Comparison of ENCODE assay signal across 24 mouse cellular contexts in the genomic region with DNA sequence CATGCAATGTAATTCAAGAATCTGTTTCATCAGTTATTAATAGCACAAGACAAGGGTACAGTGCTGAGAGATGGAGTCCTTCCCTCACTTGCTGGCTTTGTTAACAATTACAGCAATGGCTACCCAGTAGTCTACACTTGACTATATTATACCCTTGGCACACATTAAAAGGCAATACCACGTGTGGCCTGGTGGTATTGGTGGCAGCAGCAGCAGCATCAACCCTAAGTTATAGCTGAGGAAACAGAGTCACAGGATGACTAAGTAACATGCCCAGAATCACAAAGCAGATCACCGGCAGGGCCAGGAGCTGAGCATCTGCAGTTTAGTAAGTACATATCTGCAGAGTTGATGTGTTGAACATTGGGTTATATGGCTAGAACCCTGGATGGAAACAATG. TPM values are rescaled to one million over a fixed set of nuclear protein-coding genes. Genes with fewer than 3 reads are reported as not detected.
DNase-seq lines count a peak whose midpoint lies in the region; ATAC-seq and TF ChIP-seq lines count a peak whose summit lies in the region.
"Had no signal": no experiment of that assay in that cellular context is flagged by ENCODE, and none has a peak within 500 bp of the region (broad histone marks: within the 10 kb centered on the region; RNA-seq: fewer than 3 reads in every experiment).

No protein-coding gene starts in this region.

- no peaks in the 10 kb centered on the region for H3K4me1 ChIP-seq in G1E (ENCODE audit: insufficient read depth, low read depth, low read length)
- H3K4me1 ChIP-seq in limb, embryonic 10.5 days, result no peaks in the 10 kb centered on the region
- no peaks in the 10 kb centered on the region for H3K4me1 ChIP-seq in embryonic facial prominence, embryonic 10.5 days
- H3K4me1 ChIP-seq: embryonic facial prominence, embryonic 15.5 days; forebrain, embryonic 12.5 days; midbrain, embryonic 15.5 days had no signal

- no peaks in the 10 kb centered on the region for H3K36me3 ChIP-seq in G1E (replicated peaks)
- no peaks in the 10 kb centered on the region for H3K36me3 ChIP-seq in limb, embryonic 10.5 days
- no peaks in the 10 kb centered on the region for H3K36me3 ChIP-seq in embryonic facial prominence, embryonic 10.5 days (replicated peaks)
- H3K36me3 ChIP-seq: embryonic facial prominence, embryonic 15.5 days; forebrain, embryonic 12.5 days; midbrain, embryonic 15.5 days had no signal

- TF ChIP-seq CTCF in G1E (IDR thresholded peaks at IDR 0.05; ENCODE audit: low read depth, low read length), result peak; percentile 43; the same call in 1 of the 2 replicates

- no peak overlapping the region for H3K27ac ChIP-seq in limb, embryonic 10.5 days
- H3K27ac ChIP-seq in embryonic facial prominence, embryonic 10.5 days (replicated peaks), result no peak overlapping the region
- H3K27ac ChIP-seq: embryonic facial prominence, embryonic 15.5 days; forebrain, embryonic 12.5 days; hindbrain, postnatal 0 days; midbrain, embryonic 15.5 days had no signal

- ATAC-seq in G1E (ENCODE audit: extremely low read depth, insufficient number of reproducible peaks, low FRiP score, poor library complexity, severe bottlenecking), result peak; percentile 49
- peak; percentile 82 for ATAC-seq in activated CD4-positive, CD25-positive, alpha-beta regulatory T cell, adult 4 months
- ATAC-seq: hindbrain, postnatal 0 days; midbrain, embryonic 15.5 days had no signal

- no peak overlapping the region for H3K4me3 ChIP-seq in G1E (ENCODE audit: low read depth, low read length)
- H3K4me3 ChIP-seq in limb, embryonic 10.5 days, result no peak overlapping the region
- H3K4me3 ChIP-seq in embryonic facial prominence, embryonic 10.5 days, result no peak overlapping the region
- H3K4me3 ChIP-seq: embryonic facial prominence, embryonic 15.5 days; forebrain, embryonic 12.5 days; midbrain, embryonic 15.5 days; myocyte had no signal

- peak; percentile 75 for DNase-seq in heart, adult 11 months
- no peak for DNase-seq in heart, adult 9 months (ENCODE audit: low spot score in 2 of 2)
- DNase-seq in 3T3-L1 (ENCODE audit: low read depth, low spot score) (peak; percentile 55), G1E (ENCODE audit: low spot score) (no peak)
- no peak for DNase-seq in limb, embryonic 10.5 days (ENCODE audit: low spot score)
- DNase-seq in embryonic facial prominence, embryonic 10.5 days (ENCODE audit: low spot score), result no peak
- DNase-seq in right cerebral cortex, postnatal 4 days, result no peak
- DNase-seq: adrenal gland, postnatal 25 days; cerebellum, adult 11 months; cerebellum, postnatal 25 days; embryo, embryonic 11 days; heart, adult 18-20 months; kidney, adult 18-20 months; kidney, postnatal 25 days; liver; lung, adult 18-20 months; lung, postnatal 36 days; right cerebral cortex, postnatal 14 days had no signal

- H3K9me3 ChIP-seq in G1E (replicated peaks), result no peaks in the 10 kb centered on the region
- no peaks in the 10 kb centered on the region for H3K9me3 ChIP-seq in limb, embryonic 10.5 days (replicated peaks)
- peaks cover 8% of the 10 kb centered on the region; the same call in 1 of the 2 replicates for H3K9me3 ChIP-seq in embryonic facial prominence, embryonic 10.5 days
- H3K9me3 ChIP-seq: embryonic facial prominence, embryonic 15.5 days; midbrain, embryonic 15.5 days had no signal

- WGBS in limb, embryonic 10.5 days, result 73% methylated on average over 2 of the region's 2 CpGs
- 65% methylated on average over 2 of the region's 2 CpGs for WGBS in embryonic facial prominence, embryonic 10.5 days

- 0 out of 2 replicates have a peak, but pooled peaks cover 4% of the 10 kb centered on the region for H3K27me3 ChIP-seq in G1E (ENCODE audit: insufficient read depth, low read length)
- no peaks in the 10 kb centered on the region for H3K27me3 ChIP-seq in limb, embryonic 10.5 days (ENCODE audit: low read depth, poor library complexity, severe bottlenecking)
- H3K27me3 ChIP-seq in embryonic facial prominence, embryonic 10.5 days (replicated peaks; ENCODE audit: low read depth, poor library complexity, severe bottlenecking), result no peaks in the 10 kb centered on the region
- H3K27me3 ChIP-seq: embryonic facial prominence, embryonic 15.5 days; forebrain, embryonic 12.5 days; midbrain, embryonic 15.5 days had no signal

RNA-seq across cellular contexts. Expression of a gene that starts 22.3 kb away (rescaled TPM):
- total RNA-seq in G1E (2014; fragmentation: Nextera tagmentation) (39.5 and 41.1 TPM in 2 replicates), G1E (2017) (45.2 and 49.4 TPM in 2 replicates)
- 20.3 and 36.6 TPM in 2 replicates for polyA plus RNA-seq in G1E (2012)
- polyA plus RNA-seq in activated CD4-positive, CD25-positive, alpha-beta regulatory T cell, adult 4 months (2017; shearing (Covaris generic)), result 10 to 100 TPM; 19.6 to 27.1 TPM
- 2.0 and 2.3 TPM in 2 replicates for polyA plus RNA-seq in limb, embryonic 10.5 days (2016; fragmentation: Nextera tagmentation; extraction: Ambion mirVana)
- polyA plus RNA-seq in embryonic facial prominence, embryonic 10.5 days (2016; fragmentation: Nextera tagmentation; extraction: Ambion mirVana), result 1.8 and 2.5 TPM in 2 replicates

Comparison
In these comparisons a context has a peak if more than half of its experiments do, and no peak if none do; other contexts are left out.
1. DNase-seq: peak in heart, adult 11 months (single experiment) and 3T3-L1 (single experiment); none in heart, adult 9 months (0 of 2), G1E (single experiment), limb, embryonic 10.5 days (single experiment), embryonic facial prominence, embryonic 10.5 days (single experiment) and right cerebral cortex, postnatal 4 days (single experiment).